9 mouse cellular contexts compared by ENCODE assay signal in genomic region chr1:66468704-66469020, GRCm38 (mm10). TPM values are rescaled to one million over a fixed set of nuclear protein-coding genes. Genes with fewer than 3 reads are reported as not detected.
DNase-seq lines count a peak whose midpoint lies in the region; ATAC-seq lines count a peak whose summit lies in the region.
"Had no signal": no experiment of that assay in that cellular context is flagged by ENCODE, and none has a peak within 500 bp of the region (broad histone marks: within the 10 kb centered on the region; RNA-seq: fewer than 3 reads in every experiment).

No protein-coding gene starts in this region.

- H3K27me3 ChIP-seq in neural tube, embryonic 11.5 days (ENCODE audit: control insufficient read depth, insufficient read depth, low read length): no peaks in the 10 kb centered on the region
- peaks cover 9% of the 10 kb centered on the region; the same call in 1 of the 2 replicates for H3K27me3 ChIP-seq in stomach, embryonic 15.5 days (replicated peaks)

- H3K4me3 ChIP-seq in neural tube, embryonic 11.5 days (ENCODE audit: low read depth, low read length): peak overlapping the region; percentile 48
- peak overlapping the region; percentile 49 for H3K4me3 ChIP-seq in stomach, embryonic 15.5 days (replicated peaks)

- peak overlapping the region; percentile 47 for H3K9ac ChIP-seq in neural tube, embryonic 11.5 days (ENCODE audit: low read length)
- no peak overlapping the region for H3K9ac ChIP-seq in stomach, embryonic 15.5 days

- no peaks in the 10 kb centered on the region for H3K4me1 ChIP-seq in neural tube, embryonic 11.5 days (ENCODE audit: control insufficient read depth, insufficient read depth, low read length)
- peaks cover 6% of the 10 kb centered on the region; the same call in 1 of the 2 replicates for H3K4me1 ChIP-seq in stomach, embryonic 15.5 days

- peak; percentile 2 for DNase-seq in embryo, embryonic 10.5 days (ENCODE audit: low spot score)
- DNase-seq in embryo, embryonic 9.5 days (ENCODE audit: extremely low spot score): no peak
- no peak for DNase-seq in neural tube, embryonic 11.5 days (ENCODE audit: low spot score)
- no peak for DNase-seq in neural tube, embryonic 10.5 days (ENCODE audit: extremely low spot score, low spot score)
- peak; percentile 17 to 33 for DNase-seq in layer of hippocampus, postnatal 36 days
- DNase-seq in spleen, postnatal 14 days (ENCODE audit: low spot score in 2 of 2): no peak
- no peak for DNase-seq in gastrocnemius, postnatal 4 days (ENCODE audit: low spot score in 2 of 2)

- 0 out of 2 replicates have a peak, but pooled peaks have one; percentile 18 for ATAC-seq in neural tube, embryonic 11.5 days (ENCODE audit: insufficient read depth, low FRiP score, low TSS enrichment)
- no peak for ATAC-seq in stomach, embryonic 15.5 days (ENCODE audit: insufficient read depth, low FRiP score, low read depth)

- WGBS in neural tube, embryonic 11.5 days: 18% methylated on average over 3 of the region's 3 CpGs
- 31% methylated on average over 3 of the region's 3 CpGs for WGBS in stomach, embryonic 15.5 days

- H3K9me3 ChIP-seq in neural tube, embryonic 11.5 days (ENCODE audit: control insufficient read depth, low read length): no peaks in the 10 kb centered on the region
- no peaks in the 10 kb centered on the region for H3K9me3 ChIP-seq in stomach, embryonic 15.5 days

- no peak overlapping the region for H3K27ac ChIP-seq in neural tube, embryonic 11.5 days (ENCODE audit: low read depth, low read length)
- H3K27ac ChIP-seq in stomach, embryonic 15.5 days: no peak overlapping the region

- no peaks in the 10 kb centered on the region; the same call in 1 of the 2 replicates for H3K36me3 ChIP-seq in neural tube, embryonic 11.5 days (ENCODE audit: control insufficient read depth, insufficient read depth, low read length)
- no peaks in the 10 kb centered on the region for H3K36me3 ChIP-seq in stomach, embryonic 15.5 days

- H3K4me2 ChIP-seq in neural tube, embryonic 11.5 days (ENCODE audit: low read depth): peak overlapping the region; percentile 76
- peak overlapping the region; percentile 84 for H3K4me2 ChIP-seq in stomach, embryonic 15.5 days

RNA-seq across cellular contexts. Expression of gene Unc80, which starts 0.5 kb away (rescaled TPM):
- polyA plus RNA-seq in neural tube, embryonic 11.5 days (2014; fragmentation: Nextera tagmentation; extraction: Ambion mirVana): 0.47 and 1.0 TPM in 2 replicates
- total RNA-seq in layer of hippocampus, postnatal 36 days (2021): 100 to 1,000 TPM; 204 to 223 TPM
- polyA plus RNA-seq in stomach, embryonic 15.5 days (2015; fragmentation: Nextera tagmentation; extraction: Ambion mirVana): 0.31 and 0.63 TPM in 2 replicates
- not detected for total RNA-seq in gastrocnemius, postnatal 4 days (2021)
- total RNA-seq: common myeloid progenitor, adult 5-6 weeks had no signal

Comparison
In these comparisons a context has a peak if more than half of its experiments do, and no peak if none do; other contexts are left out.
1. DNase-seq: peak in embryo, embryonic 10.5 days (single experiment) and layer of hippocampus, postnatal 36 days (2 of 2); none in embryo, embryonic 9.5 days (single experiment), neural tube, embryonic 11.5 days (single experiment), neural tube, embryonic 10.5 days (single experiment), spleen, postnatal 14 days (0 of 2) and gastrocnemius, postnatal 4 days (0 of 2).
2. RNA of gene Unc80, which starts 0.5 kb away (total RNA-seq): 204 to 223 TPM in layer of hippocampus, postnatal 36 days; not detected in gastrocnemius, postnatal 4 days; every median in the first group is over 100 times any median in the second.